Mouse (Mus musculus) embryonic facial prominence, embryonic 14.5 days (tissue): ENCODE measurements at regions not wholly inside any gene's neighbourhood (a gene's known extent, or its start where the extent isn't known, plus 50 kb on each side); places are given as distances from the start of the nearest gene placed in this dataset.
A peak's percentile ranks its signal among the peaks of the same experiment; 100 is the strongest.
"Not testable (repeated sequence)": the region's sequence is repeated elsewhere in the genome, so short reads cannot be mapped to it uniquely, and the experiment has no call there.

Experiments used
- ATAC-seq: fragments of 200-750 bp; cut with Nextera tagmentation; 2 replicates; pipeline ENCODE4 v1.8.0; 2017; ENCODE audit warnings: low read depth, moderate number of reproducible peaks, moderate TSS enrichment
- DNase-seq: peaks from one replicate; pipeline ENCODE4 v3.0.0-alpha.2; 2015; ENCODE audit warnings: low spot score
- H3K27ac ChIP-seq: fragments of 300-500 bp; sonication (generic); replicated peaks from 2 replicates; pipeline ENCODE4 v1.5.1; 2014; ENCODE audit warnings: low read depth, mild to moderate bottlenecking, low read length, moderate library complexity
- H3K27me3 ChIP-seq: fragments of 300-500 bp; sonication (generic); replicated peaks from 2 replicates; pipeline ENCODE4 v1.6.1; 2014; ENCODE audit warnings: low read length; ENCODE audit not compliant: control insufficient read depth, insufficient read depth
- H3K36me3 ChIP-seq: fragments of 300-500 bp; sonication (generic); 2 replicates; pipeline ENCODE4 v1.6.1; 2014; ENCODE audit warnings: low read length, mixed read lengths; ENCODE audit not compliant: control insufficient read depth, insufficient read depth
- H3K4me1 ChIP-seq: fragments of 300-500 bp; sonication (generic); 2 replicates; pipeline ENCODE4 v1.6.1; 2014; ENCODE audit warnings: antibody characterized with exemption, low read length; ENCODE audit not compliant: control insufficient read depth, insufficient read depth
- H3K4me2 ChIP-seq: fragments of 300-500 bp; sonication (generic); 2 replicates; pipeline ENCODE4 v1.6.1; 2014; ENCODE audit warnings: low read depth, mild to moderate bottlenecking, low read length, moderate library complexity, mixed read lengths
- H3K4me3 ChIP-seq: fragments of 300-500 bp; sonication (generic); 2 replicates; pipeline ENCODE4 v1.5.1; 2014; ENCODE audit warnings: low read depth, mild to moderate bottlenecking, low read length
- H3K9ac ChIP-seq: fragments of 300-500 bp; sonication (generic); 2 replicates; pipeline ENCODE4 v1.6.1; 2014; ENCODE audit warnings: low read depth, mild to moderate bottlenecking, low read length, moderate library complexity, mixed read lengths
- H3K9me3 ChIP-seq: fragments of 300-500 bp; sonication (generic); 2 replicates; pipeline ENCODE4 v1.6.1; 2016; ENCODE audit warnings: low read length; ENCODE audit not compliant: control insufficient read depth
- WGBS: fragments of 180-500 bp; shearing (Covaris S2); extraction: QIAGEN DNeasy Blood & Tissue Kit; methylation state at CpG from one replicate; pipeline ENCODE4 v1.1.7; 2014; 5-methylcytosine and 5-hydroxymethylcytosine counted together

- DNase-seq, H3K4me1 ChIP-seq, H3K27ac ChIP-seq, H3K9me3 ChIP-seq, H3K9ac ChIP-seq, H3K36me3 ChIP-seq, H3K4me2 ChIP-seq, H3K4me3 ChIP-seq, H3K27me3 ChIP-seq, ATAC-seq: not testable (repeated sequence)
- 36% methylated on average over 1 of the region's 1 CpGs for WGBS
These were observed 716.6 kb upstream of the 1700015G11Rik start for GRCm38 (mm10) chr7:52732161-52732560.

GRCm38 (mm10) chr7:52726236-52726905 is 710.8 kb upstream of the 1700015G11Rik start:
- WGBS, result 63% methylated on average over 2 of the region's 2 CpGs
- no peak overlapping the region for H3K9ac ChIP-seq
- no peak overlapping the region for H3K4me3 ChIP-seq
- H3K36me3 ChIP-seq, result no peaks in the 10 kb centered on the region
- ATAC-seq (no peak), DNase-seq (no peak)
- no peaks in the 10 kb centered on the region for H3K4me1 ChIP-seq
- no peaks in the 10 kb centered on the region for H3K9me3 ChIP-seq
- H3K27me3 ChIP-seq, result no peaks in the 10 kb centered on the region
- H3K27ac ChIP-seq, result no peak overlapping the region
- H3K4me2 ChIP-seq, result no peak overlapping the region

- H3K4me1 ChIP-seq, result no peaks in the 10 kb centered on the region
- no peaks in the 10 kb centered on the region for H3K27me3 ChIP-seq
- H3K27ac ChIP-seq, result no peak overlapping the region
- no peak overlapping the region for H3K9ac ChIP-seq
- no peak overlapping the region for H3K4me3 ChIP-seq
- H3K4me2 ChIP-seq, result no peak overlapping the region
- peak; percentile 14 for DNase-seq
- H3K36me3 ChIP-seq, result no peaks in the 10 kb centered on the region
- H3K9me3 ChIP-seq, result no peaks in the 10 kb centered on the region
- ATAC-seq, result no peak
- WGBS, result 39% methylated on average over 3 of the region's 3 CpGs
These were observed 687.1 kb upstream of the 1700015G11Rik start for GRCm38 (mm10) chr7:52702464-52703145.

GRCm38 (mm10) chr7:52668341-52668740 is 652.8 kb upstream of the 1700015G11Rik start:
- Histone ChIP-seq H3K4me3 (no peak overlapping the region), H3K4me1 (no peaks in the 10 kb centered on the region), H3K27ac (no peak overlapping the region), H3K36me3 (no peaks in the 10 kb centered on the region), H3K9me3 (0 out of 2 replicates have a peak, but pooled peaks cover 3% of the 10 kb centered on the region), H3K27me3 (no peaks in the 10 kb centered on the region), H3K9ac (no peak overlapping the region), H3K4me2 (no peak overlapping the region)
- WGBS, result 75% methylated on average over 1 of the region's 1 CpGs
- ATAC-seq, result no peak
- peak; percentile 5 for DNase-seq
